Mouse (Mus musculus): Measurements from ENCODE around the gene Tsc1. TPM values are rescaled to one million over a fixed set of nuclear protein-coding genes. Genes with fewer than 3 reads are reported as not detected.
A peak's percentile ranks its signal among the peaks of the same experiment; 100 is the strongest.

Gene Tsc1
- total and polyA plus RNA-seq, 3 experiments = 8.0 to 16.4 TPM; not detected in 1

DNA sequence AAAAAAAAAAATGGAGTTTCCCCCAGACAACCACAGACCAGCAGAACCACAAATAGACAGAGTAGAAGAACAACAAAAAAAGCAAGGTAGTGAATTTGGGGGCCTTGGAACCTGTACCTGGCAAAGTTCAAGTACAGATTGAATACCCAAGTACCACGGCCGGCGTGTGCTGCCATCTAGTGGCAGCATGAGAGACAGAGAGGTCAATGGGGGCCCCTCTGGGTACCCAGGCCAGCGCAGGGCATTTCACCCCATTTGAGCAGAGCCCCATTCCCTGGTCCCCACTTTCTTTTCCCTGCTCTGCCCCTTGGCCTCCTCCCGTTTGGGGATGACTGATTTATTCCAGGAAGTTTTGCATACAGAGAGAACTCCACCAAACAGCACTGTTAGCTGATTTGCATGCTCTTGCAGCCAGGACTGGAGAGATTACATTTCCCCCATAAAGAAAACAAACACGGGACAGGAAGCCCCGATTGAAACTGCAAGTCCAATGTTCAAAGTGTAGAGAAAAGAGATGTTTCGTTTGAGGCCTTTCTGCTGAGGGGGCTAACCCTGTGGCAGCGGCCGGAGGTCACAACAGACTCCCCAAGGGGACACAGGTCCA, 18.4 kb upstream of the Tsc1 start:
- Histone ChIP-seq H3K9me3 (replicated peaks; ENCODE audit: insufficient read depth, low read length) (no peaks in the 10 kb centered on the region), H3K4me1 (ENCODE audit: control insufficient read depth in 1 of 2, insufficient read depth in 2 of 2, low read length in 2 of 2) (peaks cover 4 to 32% of the 10 kb centered on the region in 2 experiments), H3K9ac (ENCODE audit: control insufficient read depth, low read depth, low read length, poor library complexity, severe bottlenecking) (peak overlapping the region; percentile 53), H3K36me3 (ENCODE audit: control insufficient read depth in 1 of 2, insufficient read depth in 2 of 2, low read length in 2 of 2) (peaks cover 0 to 26% of the 10 kb centered on the region in 2 experiments; a peak in 3 of 4 replicates), H3K4me3 (ENCODE audit: control insufficient read depth in 1 of 2, insufficient read depth in 1 of 2, low read depth in 2 of 2, low read length in 2 of 2) (peak overlapping the region; percentile 9 to 21; a peak in 1 of 4 replicates), H3K27me3 (ENCODE audit: control insufficient read depth in 1 of 2, insufficient read depth in 2 of 2, low read length in 2 of 2) (no peaks in the 10 kb centered on the region), H3K79me2 (ENCODE audit: control insufficient read depth, insufficient read depth, low read length, poor library complexity) (peaks cover 41% of the 10 kb centered on the region), H3K27ac (ENCODE audit: control insufficient read depth, low read depth, low read length) (peak overlapping the region; percentile 85)
- DNase-seq (ENCODE audit: low read depth, low spot score) = peak; percentile 75
- TF ChIP-seq EP300 (IDR thresholded peaks at IDR 0.05; ENCODE audit: low read depth in 1 of 2, low read length in 2 of 2) (peak in 1 of 2 experiments; percentile 26; a peak in 1 of 4 replicates), GATA1 (IDR thresholded peaks at IDR 0.05; ENCODE audit: low read depth, low read length) (no peak), KAT2A (conservative IDR thresholded peaks at IDR 0.05; ENCODE audit: low read depth, low read length) (no peak), RAD21 (IDR thresholded peaks at IDR 0.05; ENCODE audit: low read depth, low read length) (peak; percentile 85), RCOR1 (IDR thresholded peaks at IDR 0.05; ENCODE audit: low read depth, low read length) (peak; percentile 15; the same call in 1 of the 2 replicates), MYC (IDR thresholded peaks at IDR 0.05; ENCODE audit: low read depth, low read length) (0 out of 2 replicates have a peak, but pooled peaks have one; percentile 7), MAZ (IDR thresholded peaks at IDR 0.05; ENCODE audit: low read depth, low read length) (peak; percentile 85; the same call in 1 of the 2 replicates), TCF12 (IDR thresholded peaks at IDR 0.05; ENCODE audit: low read depth, low read length) (peak; percentile 26; the same call in 1 of the 2 replicates), POLR2A (IDR thresholded peaks at IDR 0.05; ENCODE audit: control insufficient read depth in 1 of 2, insufficient read depth in 1 of 2, low read depth in 1 of 2, low read length in 2 of 2, poor library complexity in 1 of 2) (no peak), ZC3H11A (IDR thresholded peaks at IDR 0.05; ENCODE audit: low read depth, low read length) (peak; percentile 91), USF2 (IDR thresholded peaks at IDR 0.05; ENCODE audit: borderline replicate concordance in 1 of 2, insufficient read depth in 1 of 2, low read depth in 1 of 2, low read length in 2 of 2) (no peak), ZMIZ1 (IDR thresholded peaks at IDR 0.05; ENCODE audit: low read depth, low read length) (peak; percentile 33; the same call in 1 of the 2 replicates), UBTF (IDR thresholded peaks at IDR 0.05; ENCODE audit: borderline replicate concordance, insufficient read depth, low read depth, low read length) (no peak), SMC3 (IDR thresholded peaks at IDR 0.05; ENCODE audit: low read depth, low read length) (peak; percentile 88), MXI1 (IDR thresholded peaks at IDR 0.05; ENCODE audit: low read depth, low read length) (no peak), CHD1 (IDR thresholded peaks at IDR 0.05; ENCODE audit: low read depth, low read length) (no peak), SIN3A (IDR thresholded peaks at IDR 0.05; ENCODE audit: low read length) (peak; percentile 27; the same call in 1 of the 2 replicates), MAX (IDR thresholded peaks at IDR 0.05; ENCODE audit: low read length) (no peak), CTCF (IDR thresholded peaks at IDR 0.05 in 2 of 3, conservative IDR thresholded peaks at IDR 0.05 in 1 of 3; ENCODE audit: control insufficient read depth in 1 of 3, insufficient read depth in 1 of 3, low read depth in 2 of 3, low read length in 3 of 3, poor library complexity in 1 of 3, severe bottlenecking in 1 of 3) (peak; percentile 85 to 95 (median 92))

GRCm38 (mm10) chr2:28624870-28625269, 16.2 kb upstream of the Tsc1 start:
- Histone ChIP-seq H3K79me2 (ENCODE audit: control insufficient read depth, insufficient read depth, low read length, poor library complexity) (peaks cover 19% of the 10 kb centered on the region), H3K4me3 (ENCODE audit: control insufficient read depth in 1 of 2, insufficient read depth in 1 of 2, low read depth in 2 of 2, low read length in 2 of 2) (no peak overlapping the region), H3K4me1 (ENCODE audit: control insufficient read depth in 1 of 2, insufficient read depth in 2 of 2, low read length in 2 of 2) (peaks cover 3 to 10% of the 10 kb centered on the region in 2 experiments; a peak in 3 of 4 replicates), H3K36me3 (ENCODE audit: control insufficient read depth in 1 of 2, insufficient read depth in 2 of 2, low read length in 2 of 2) (peaks cover 0 to 6% of the 10 kb centered on the region in 2 experiments; a peak in 2 of 4 replicates), H3K27ac (ENCODE audit: control insufficient read depth, low read depth, low read length) (no peak overlapping the region), H3K9ac (ENCODE audit: control insufficient read depth, low read depth, low read length, poor library complexity, severe bottlenecking) (no peak overlapping the region), H3K27me3 (ENCODE audit: control insufficient read depth in 1 of 2, insufficient read depth in 2 of 2, low read length in 2 of 2) (no peaks in the 10 kb centered on the region), H3K9me3 (replicated peaks; ENCODE audit: insufficient read depth, low read length) (no peaks in the 10 kb centered on the region)
- peak; percentile 71 for DNase-seq (ENCODE audit: low read depth, low spot score)
- TF ChIP-seq SMC3 (IDR thresholded peaks at IDR 0.05; ENCODE audit: low read depth, low read length) = peak; percentile 36
- peak; percentile 14 for TF ChIP-seq RAD21 (IDR thresholded peaks at IDR 0.05; ENCODE audit: low read depth, low read length)
- TF ChIP-seq HCFC1 (IDR thresholded peaks at IDR 0.05; ENCODE audit: low read depth, low read length) = no peak
- no peak for TF ChIP-seq BHLHE40 (IDR thresholded peaks at IDR 0.05; ENCODE audit: borderline replicate concordance, low read depth, low read length)
- TF ChIP-seq CHD1 (IDR thresholded peaks at IDR 0.05; ENCODE audit: low read depth, low read length) = no peak
- no peak for TF ChIP-seq ETS1 (IDR thresholded peaks at IDR 0.05; ENCODE audit: low read depth, low read length)
- no peak for TF ChIP-seq TBP (IDR thresholded peaks at IDR 0.05; ENCODE audit: low read depth, low read length)
- no peak for TF ChIP-seq NELFE (IDR thresholded peaks at IDR 0.05; ENCODE audit: low read depth, low read length)
- TF ChIP-seq POLR2A (IDR thresholded peaks at IDR 0.05; ENCODE audit: control insufficient read depth in 1 of 2, insufficient read depth in 1 of 2, low read depth in 1 of 2, low read length in 2 of 2, poor library complexity in 1 of 2) = no peak
- no peak for TF ChIP-seq MYC (IDR thresholded peaks at IDR 0.05; ENCODE audit: low read depth, low read length)
- no peak for TF ChIP-seq MAX (IDR thresholded peaks at IDR 0.05; ENCODE audit: low read length)
- TF ChIP-seq TAL1 (IDR thresholded peaks at IDR 0.05; ENCODE audit: low read length) = no peak
- TF ChIP-seq EP300 (IDR thresholded peaks at IDR 0.05; ENCODE audit: low read depth in 1 of 2, low read length in 2 of 2) = no peak
- no peak for TF ChIP-seq ZC3H11A (IDR thresholded peaks at IDR 0.05; ENCODE audit: low read depth, low read length)
- peak; percentile 58 to 67 (median 66) for TF ChIP-seq CTCF (IDR thresholded peaks at IDR 0.05 in 2 of 3, conservative IDR thresholded peaks at IDR 0.05 in 1 of 3; ENCODE audit: control insufficient read depth in 1 of 3, insufficient read depth in 1 of 3, low read depth in 2 of 3, low read length in 3 of 3, poor library complexity in 1 of 3, severe bottlenecking in 1 of 3)
- no peak for TF ChIP-seq MAFK (IDR thresholded peaks at IDR 0.05; ENCODE audit: borderline replicate concordance, low read depth, low read length)
- no peak for TF ChIP-seq JUND (IDR thresholded peaks at IDR 0.05; ENCODE audit: low read depth, low read length)
- TF ChIP-seq ZNF384 (IDR thresholded peaks at IDR 0.05; ENCODE audit: low read depth, low read length) = no peak
- no peak for TF ChIP-seq TCF12 (IDR thresholded peaks at IDR 0.05; ENCODE audit: low read depth, low read length)

Data from MEL (cell line).